Mouse (Mus musculus) liver, embryonic 14.5 days (tissue): ENCODE results near the gene Entpd7. TPM values are rescaled to one million over a fixed set of nuclear protein-coding genes. Genes with fewer than 3 reads are reported as not detected.
A peak's percentile ranks its signal among the peaks of the same experiment; 100 is the strongest.

Experiments used
- ATAC-seq: fragments of 200-750 bp; cut with Nextera tagmentation; 2 replicates; pipeline ENCODE4 v1.8.0; 2017; ENCODE audit warnings: moderate number of reproducible peaks, mild to moderate bottlenecking, moderate library complexity; ENCODE audit not compliant: insufficient read depth
- DNase-seq, 3 experiments: peaks; one replicate each; pipeline ENCODE4 v3.0.0-alpha.2; 2012 to 2013; ENCODE audit warnings: low read depth in 3 of 3, low spot score in 3 of 3
- H3K27ac ChIP-seq: fragments of 300-500 bp; sonication (generic); 2 replicates; pipeline ENCODE4 v1.5.1; 2014; ENCODE audit warnings: moderate library complexity, mild to moderate bottlenecking, control low read depth, inconsistent platforms
- H3K27me3 ChIP-seq: fragments of 300-500 bp; sonication (generic); 2 replicates; pipeline ENCODE4 v1.6.1; 2014; ENCODE audit warnings: mild to moderate bottlenecking, low read length, moderate library complexity; ENCODE audit not compliant: control insufficient read depth, insufficient read depth
- H3K36me3 ChIP-seq: fragments of 300-500 bp; sonication (generic); replicated peaks from 2 replicates; pipeline ENCODE4 v1.6.1; 2014; ENCODE audit warnings: low read depth; ENCODE audit not compliant: control insufficient read depth, insufficient read depth
- H3K4me1 ChIP-seq, 2 experiments: fragments of 200-500 bp in 1 of 2; fragments of 300-500 bp in 1 of 2; sonication (generic) in 1 of 2; replicated peaks; 2 replicates each; pipeline ENCODE4 v1.6.1; 2012 to 2014; ENCODE audit warnings: antibody characterized with exemption in 1 of 2, inconsistent platforms in 1 of 2, low read length in 1 of 2; ENCODE audit not compliant: control insufficient read depth in 2 of 2, insufficient read depth in 2 of 2
- H3K4me2 ChIP-seq: fragments of 300-500 bp; sonication (generic); 2 replicates; pipeline ENCODE4 v1.6.1; 2014; ENCODE audit warnings: low read depth, mild to moderate bottlenecking, control low read depth, moderate library complexity
- H3K4me3 ChIP-seq, 2 experiments: fragments of 200-500 bp in 1 of 2; fragments of 300-500 bp in 1 of 2; sonication (generic) in 1 of 2; 2 replicates each; pipeline ENCODE4 v1.5.1; 2012 to 2014; ENCODE audit warnings: low read depth in 2 of 2, low read length in 2 of 2, mild to moderate bottlenecking in 2 of 2, control low read depth in 1 of 2, inconsistent platforms in 1 of 2, moderate library complexity in 1 of 2; ENCODE audit not compliant: insufficient read depth in 1 of 2
- H3K9ac ChIP-seq: fragments of 300-500 bp; sonication (generic); replicated peaks from 2 replicates; pipeline ENCODE4 v1.6.1; 2014; ENCODE audit warnings: mild to moderate bottlenecking, control low read depth, moderate library complexity
- H3K9me3 ChIP-seq: fragments of 300-500 bp; sonication (generic); 2 replicates; pipeline ENCODE4 v1.6.1; 2016; ENCODE audit warnings: low read length, mixed read lengths; ENCODE audit not compliant: control insufficient read depth
- CTCF ChIP-seq: IDR thresholded peaks from 2 replicates; pipeline ENCODE4 v1.5.1; 2016; ENCODE audit warnings: antibody characterized with exemption, low read depth, control low read depth
- EP300 ChIP-seq: IDR thresholded peaks from 2 replicates; pipeline ENCODE4 v1.6.1; 2016; ENCODE audit warnings: antibody characterized with exemption, low read depth
- WGBS: fragments of 180-500 bp; shearing (Covaris S2); extraction: QIAGEN DNeasy Blood & Tissue Kit; methylation state at CpG from one replicate; pipeline ENCODE4 v1.1.7; 2014; ENCODE audit not compliant: insufficient replicate concordance; 5-methylcytosine and 5-hydroxymethylcytosine counted together
- polyA plus RNA-seq, 2 experiments: library from polyadenylated mRNA; depleted of rRNA in 1 of 2; stranded (reverse) in 1 of 2; unstranded in 1 of 2; fragments of >200 nt; fragmentation: Nextera tagmentation in 1 of 2; extraction: Ambion mirVana in 1 of 2; gene quantifications; 2 replicates each; pipeline versions ENCODE4 v1.2.1 to v1.2.3; 2012 to 2014

Entpd7 gene
- polyA plus RNA-seq (2012; rRNA removed) (1.2 and 1.5 TPM in 2 replicates), polyA plus RNA-seq (2014; fragmentation: Nextera tagmentation; extraction: Ambion mirVana) (2.6 and 3.3 TPM in 2 replicates)

DNA sequence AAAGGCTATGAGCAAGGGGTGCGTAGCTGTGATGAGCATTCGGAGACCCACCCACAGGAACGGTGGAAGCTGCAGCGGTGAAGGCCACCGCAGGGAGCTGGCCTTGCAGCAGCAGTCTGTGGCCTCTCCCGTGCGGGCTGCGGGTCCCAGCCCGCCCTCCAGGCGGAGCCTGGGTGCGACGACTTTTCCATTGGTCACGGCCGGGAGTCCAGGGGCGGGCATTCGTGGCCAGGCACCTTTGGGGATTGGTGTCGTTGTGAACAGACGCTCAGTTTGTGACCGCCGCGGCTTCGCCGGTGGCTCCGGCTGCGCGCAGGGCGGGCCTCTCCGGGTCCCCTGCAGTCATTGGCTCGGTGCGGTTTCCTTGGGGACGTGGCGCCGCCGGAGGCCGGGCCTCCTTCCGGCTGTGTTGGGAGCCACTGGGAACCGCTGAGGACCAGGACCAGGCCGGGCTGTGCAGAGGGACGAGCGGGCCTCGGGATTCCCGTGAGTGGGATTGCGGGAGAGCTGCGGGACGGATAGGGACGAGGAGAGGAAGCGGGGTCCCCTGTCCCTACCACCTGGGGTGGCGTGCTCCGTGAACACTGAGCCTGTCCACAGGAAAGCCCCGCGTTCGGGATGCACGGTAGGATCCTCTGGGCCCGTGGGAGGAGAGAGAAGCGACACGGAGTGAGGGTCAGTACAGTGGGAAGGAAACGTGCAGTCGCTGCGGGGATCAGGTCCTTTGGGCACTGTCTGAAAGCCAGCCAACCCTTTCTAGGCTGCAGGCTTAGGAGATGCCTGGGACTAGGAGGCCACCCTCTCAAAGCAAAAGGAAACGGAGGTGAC, at the start of gene Entpd7:
Gene Entpd7, plus strand, starts transcription at position 254 of the 828 bp plus-strand sequence.
- WGBS, result under 1% methylated on average over 60 of the region's 60 CpGs
- Histone ChIP-seq H3K4me2 (peak within 1 kb of the TSS; percentile 97), H3K27me3 (no peaks in the 10 kb centered on the region), H3K9ac (peak within 1 kb of the TSS; percentile 71), H3K9me3 (no peaks in the 10 kb centered on the region), H3K4me1 (peaks cover 3 to 6% of the 10 kb centered on the region in 2 experiments; a peak in 3 of 4 replicates), H3K27ac (no peak within 1 kb of the TSS), H3K4me3 (peak within 1 kb of the TSS; percentile 79 to 84), H3K36me3 (no peaks in the 10 kb centered on the region)
- peak; percentile 78 for TF ChIP-seq CTCF
- TF ChIP-seq EP300, result no peak
- ATAC-seq, result peak; percentile 99
- peak; percentile 91 to 93 (median 91) for DNase-seq

DNA sequence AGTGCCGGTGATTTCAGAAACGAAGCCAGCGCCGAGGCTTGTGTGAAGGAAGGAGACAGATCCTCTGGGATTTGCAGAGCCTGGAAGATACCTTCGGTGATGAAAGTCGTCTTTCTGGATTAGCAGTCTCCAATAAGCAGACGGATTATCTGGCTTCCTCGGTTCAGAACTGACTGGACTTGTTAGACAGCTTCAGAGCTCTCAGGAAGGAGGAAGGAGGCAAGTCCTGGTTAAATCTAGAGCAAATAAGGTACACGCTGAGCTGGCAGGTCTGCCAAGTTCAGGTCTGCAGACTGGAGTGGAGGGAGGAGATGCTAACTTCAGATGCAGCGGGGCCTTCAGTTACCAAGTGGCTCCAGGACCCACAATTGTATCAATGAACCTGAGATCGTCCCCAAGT, 47.6 kb upstream of the Entpd7 start:
- 64% methylated on average over 11 of the region's 11 CpGs for WGBS
- no peak overlapping the region for H3K27ac ChIP-seq
- H3K4me2 ChIP-seq, result no peak overlapping the region
- no peak for DNase-seq
- no peak overlapping the region for H3K4me3 ChIP-seq
- H3K4me1 ChIP-seq, result 0 out of 4 replicates have a peak, but pooled peaks cover 0 to 4% of the 10 kb centered on the region in 2 experiments
- TF ChIP-seq CTCF (no peak), EP300 (no peak)
- ATAC-seq, result no peak
- H3K36me3 ChIP-seq, result no peaks in the 10 kb centered on the region
- H3K9me3 ChIP-seq, result no peaks in the 10 kb centered on the region
- no peaks in the 10 kb centered on the region for H3K27me3 ChIP-seq
- H3K9ac ChIP-seq, result no peak overlapping the region

DNA sequence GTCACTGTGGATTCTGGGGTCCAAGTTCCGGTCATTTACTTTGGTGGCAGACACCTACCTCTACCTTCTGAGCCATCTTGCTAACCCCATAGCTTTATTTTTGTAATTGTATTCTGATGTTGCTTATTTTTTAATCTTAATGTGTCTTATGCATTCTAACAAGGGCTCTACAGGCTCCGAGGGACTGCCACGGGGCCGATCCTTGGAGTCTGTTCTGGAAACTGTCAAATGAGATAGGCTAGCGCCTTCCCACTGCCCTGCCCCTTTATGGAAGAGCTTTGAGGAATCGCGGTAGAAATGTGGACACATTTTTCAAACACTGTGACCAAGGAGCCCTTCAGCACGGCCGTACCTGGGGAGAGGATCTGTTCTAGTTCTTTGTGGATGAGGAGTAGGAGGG, 46.6 kb upstream of the Entpd7 start:
- Histone ChIP-seq H3K36me3 (no peaks in the 10 kb centered on the region), H3K4me3 (no peak overlapping the region), H3K4me2 (no peak overlapping the region), H3K27me3 (no peaks in the 10 kb centered on the region), H3K9ac (no peak overlapping the region), H3K27ac (no peak overlapping the region), H3K9me3 (no peaks in the 10 kb centered on the region), H3K4me1 (0 out of 4 replicates have a peak, but pooled peaks cover 0 to 4% of the 10 kb centered on the region in 2 experiments)
- no peak for ATAC-seq
- 78% methylated on average over 9 of the region's 9 CpGs for WGBS
- TF ChIP-seq CTCF (no peak), EP300 (no peak)
- DNase-seq, result no peak

DNA sequence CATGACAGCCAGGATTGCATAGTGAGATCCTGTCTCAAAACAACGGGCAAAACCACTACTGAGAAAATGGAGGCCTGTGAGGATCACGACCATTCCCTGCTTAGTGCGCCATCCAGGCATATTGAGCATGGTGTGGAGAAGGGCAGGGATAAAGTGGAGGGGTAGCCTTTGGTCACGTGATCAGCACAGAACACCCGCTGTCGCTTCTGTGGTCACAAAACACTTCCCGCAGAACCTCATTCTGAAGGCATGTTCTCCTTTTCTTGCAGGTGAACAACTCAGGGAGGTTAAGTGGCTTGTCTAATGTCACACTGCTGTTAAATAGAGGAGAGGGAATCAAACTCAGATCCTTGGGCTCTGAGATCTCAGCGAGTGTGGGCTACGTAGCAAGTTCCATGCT, 44.0 kb upstream of the Entpd7 start:
- no peak overlapping the region for H3K4me3 ChIP-seq
- no peak overlapping the region for H3K4me2 ChIP-seq
- no peak overlapping the region for H3K9ac ChIP-seq
- TF ChIP-seq EP300 (no peak), CTCF (no peak)
- H3K27me3 ChIP-seq, result no peaks in the 10 kb centered on the region
- WGBS, result 47% methylated on average over 9 of the region's 9 CpGs
- no peaks in the 10 kb centered on the region for H3K36me3 ChIP-seq
- DNase-seq (no peak), ATAC-seq (no peak)
- H3K9me3 ChIP-seq, result no peaks in the 10 kb centered on the region
- 0 out of 4 replicates have a peak, but pooled peaks cover 0 to 4% of the 10 kb centered on the region in 2 experiments for H3K4me1 ChIP-seq
- no peak overlapping the region for H3K27ac ChIP-seq

DNA sequence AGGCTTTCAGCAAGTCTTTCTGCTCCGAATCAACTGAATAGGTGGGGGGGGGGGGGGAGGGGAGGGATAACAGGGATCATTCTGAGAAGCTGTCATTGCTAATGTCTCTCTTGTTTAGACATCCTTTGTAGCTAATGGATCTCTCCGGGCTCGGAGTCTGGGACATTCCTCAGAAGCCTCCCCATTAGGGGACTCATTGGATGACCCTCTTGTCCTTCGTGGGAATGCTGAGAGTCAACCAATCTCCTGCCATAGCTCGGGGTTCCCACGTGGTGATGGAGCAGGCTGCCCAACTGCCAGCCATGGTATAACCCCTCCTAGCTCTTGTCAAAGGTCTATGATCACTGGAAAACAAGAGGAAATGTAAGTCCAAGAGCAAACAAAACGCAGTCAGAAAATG, 42.6 kb upstream of the Entpd7 start:
- H3K27ac ChIP-seq, result no peak overlapping the region

More for the DNA sequence above, 42.6 kb upstream of the Entpd7 start:
- Histone ChIP-seq H3K27me3 (no peaks in the 10 kb centered on the region), H3K36me3 (no peaks in the 10 kb centered on the region), H3K4me2 (no peak overlapping the region), H3K9me3 (no peaks in the 10 kb centered on the region), H3K9ac (no peak overlapping the region), H3K4me1 (0 out of 4 replicates have a peak, but pooled peaks cover 0 to 4% of the 10 kb centered on the region in 2 experiments), H3K4me3 (no peak overlapping the region)
- no peak for TF ChIP-seq CTCF
- TF ChIP-seq EP300, result no peak
- WGBS, result 45% methylated on average over 7 of the region's 7 CpGs
- DNase-seq (no peak), ATAC-seq (no peak)
